Mouse (Mus musculus): Measurements from ENCODE around the gene Prpf19.

DNA sequence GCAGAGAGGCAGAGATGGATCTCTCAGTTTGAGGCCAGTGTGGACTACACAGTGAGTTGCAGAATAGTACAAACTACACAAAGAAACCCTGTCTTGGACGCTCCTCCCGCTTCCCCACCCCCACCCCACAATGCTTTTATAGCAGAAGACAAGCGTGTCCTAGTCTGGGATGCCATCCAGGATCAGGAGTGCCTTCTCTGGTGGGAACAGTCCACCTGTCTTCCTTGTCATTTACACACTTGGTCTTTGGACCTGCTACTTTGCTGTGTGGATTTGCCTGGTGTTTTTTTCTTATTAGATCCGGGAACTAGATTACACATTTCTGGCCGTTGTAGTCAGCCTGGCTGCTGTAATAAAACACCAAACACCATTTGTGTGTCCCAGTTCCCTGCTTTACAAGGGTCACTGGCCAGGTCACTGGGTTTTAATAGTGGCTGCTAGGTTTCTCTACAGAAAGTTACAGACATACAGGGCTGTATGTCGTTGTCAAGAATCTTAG lies 31.1 kb downstream of the Prpf19 start:
- TF ChIP-seq CTCF (IDR thresholded peaks at IDR 0.05): no peak
- TF ChIP-seq EP300 (IDR thresholded peaks at IDR 0.05): no peak
